Mouse (Mus musculus) limb, embryonic 11.5 days (tissue): ENCODE results near the gene App. TPM values are rescaled to one million over a fixed set of nuclear protein-coding genes. Genes with fewer than 3 reads are reported as not detected.

Experiments
- ATAC-seq: fragments of 200-750 bp; cut with Nextera tagmentation; 2 replicates; pipeline ENCODE4 v1.8.0; 2017; ENCODE audit warnings: low read depth; ENCODE audit not compliant: insufficient number of reproducible peaks, low FRiP score, low TSS enrichment
- DNase-seq: peaks from one replicate; pipeline ENCODE4 v3.0.0-alpha.2; 2015; ENCODE audit warnings: low spot score
- H3K27ac ChIP-seq: fragments of 300-500 bp; sonication (generic); replicated peaks from 2 replicates; pipeline ENCODE4 v1.5.1; 2014; ENCODE audit warnings: low read depth, mild to moderate bottlenecking, low read length
- H3K27me3 ChIP-seq: fragments of 300-500 bp; sonication (generic); 2 replicates; pipeline ENCODE4 v1.6.1; 2014; ENCODE audit warnings: mild to moderate bottlenecking, low read length, mixed read lengths; ENCODE audit not compliant: control insufficient read depth, insufficient read depth
- H3K36me3 ChIP-seq: fragments of 300-500 bp; sonication (generic); 2 replicates; pipeline ENCODE4 v1.6.1; 2014; ENCODE audit warnings: mild to moderate bottlenecking, low read length, moderate library complexity, mixed read lengths; ENCODE audit not compliant: control insufficient read depth, insufficient read depth
- H3K4me1 ChIP-seq: fragments of 300-500 bp; sonication (generic); 2 replicates; pipeline ENCODE4 v1.6.1; 2014; ENCODE audit warnings: low read length, mixed read lengths; ENCODE audit not compliant: control insufficient read depth, insufficient read depth
- H3K4me2 ChIP-seq: fragments of 300-500 bp; sonication (generic); 2 replicates; pipeline ENCODE4 v1.6.1; 2014; ENCODE audit warnings: low read depth, mild to moderate bottlenecking, moderate library complexity; ENCODE audit not compliant: severe bottlenecking
- H3K4me3 ChIP-seq: fragments of 300-500 bp; sonication (generic); 2 replicates; pipeline ENCODE4 v1.5.1; 2014; ENCODE audit warnings: low read depth, low read length
- H3K9ac ChIP-seq: fragments of 300-500 bp; sonication (generic); 2 replicates; pipeline ENCODE4 v1.6.1; 2014; ENCODE audit warnings: mild to moderate bottlenecking, low read length
- H3K9me3 ChIP-seq: fragments of 300-500 bp; sonication (generic); 2 replicates; pipeline ENCODE4 v1.6.1; 2016; ENCODE audit warnings: low read length; ENCODE audit not compliant: control insufficient read depth
- WGBS: fragments of 180-500 bp; shearing (Covaris S2); extraction: QIAGEN DNeasy Blood & Tissue Kit; methylation state at CpG from one replicate; pipeline ENCODE4 v1.1.7; 2014; 5-methylcytosine and 5-hydroxymethylcytosine counted together
- polyA plus RNA-seq: library from polyadenylated mRNA; unstranded; fragments of >200 nt; fragmentation: Nextera tagmentation; extraction: Ambion mirVana; gene quantifications from 2 replicates; pipeline ENCODE4 v1.2.1, GENCODE M21; 2014

The App gene
- polyA plus RNA-seq, 1 experiment from 2014 or later = 93.6 TPM

GRCm38 (mm10) chr16:85139178-85139604, 34.4 kb downstream of the App start:
- 41% methylated on average over 9 of the region's 9 CpGs for WGBS
- Histone ChIP-seq H3K4me2 (no peak overlapping the region), H3K4me1 (0 out of 2 replicates have a peak, but pooled peaks cover 9% of the 10 kb centered on the region), H3K9ac (no peak overlapping the region), H3K27me3 (no peaks in the 10 kb centered on the region), H3K9me3 (no peaks in the 10 kb centered on the region), H3K4me3 (no peak overlapping the region), H3K36me3 (no peaks in the 10 kb centered on the region), H3K27ac (no peak overlapping the region)
- ATAC-seq = 0 out of 2 replicates have a peak, but pooled peaks have one; percentile 46
- no peak for DNase-seq

GRCm38 (mm10) chr16:85137348-85137747, 36.2 kb downstream of the App start:
- Histone ChIP-seq H3K9ac (no peak overlapping the region), H3K36me3 (no peaks in the 10 kb centered on the region), H3K9me3 (no peaks in the 10 kb centered on the region), H3K4me3 (no peak overlapping the region), H3K4me1 (peaks cover 18% of the 10 kb centered on the region), H3K27me3 (no peaks in the 10 kb centered on the region), H3K27ac (no peak overlapping the region), H3K4me2 (no peak overlapping the region)
- ATAC-seq (no peak), DNase-seq (no peak)
- 88% methylated on average over 11 of the region's 11 CpGs for WGBS

- H3K4me2 ChIP-seq = no peak overlapping the region
- no peak overlapping the region for H3K9ac ChIP-seq
- H3K4me1 ChIP-seq = peaks cover 20% of the 10 kb centered on the region
- no peak overlapping the region for H3K4me3 ChIP-seq
- no peak for ATAC-seq
- H3K9me3 ChIP-seq = no peaks in the 10 kb centered on the region
- whole genome bisulfite sequencing = 92% methylated on average over 4 of the region's 4 CpGs
- no peak overlapping the region for H3K27ac ChIP-seq
- H3K36me3 ChIP-seq = no peaks in the 10 kb centered on the region
- DNase-seq = no peak
- no peaks in the 10 kb centered on the region for H3K27me3 ChIP-seq
Observed at GRCm38 (mm10) chr16:85136046-85136445, 37.5 kb downstream of the App start.

- DNase-seq = peak; percentile 37
- H3K9ac ChIP-seq = no peak overlapping the region
- no peaks in the 10 kb centered on the region for H3K9me3 ChIP-seq
- ATAC-seq = no peak
- WGBS = 50% methylated on average over 5 of the region's 5 CpGs
- no peak overlapping the region for H3K4me2 ChIP-seq
- H3K27me3 ChIP-seq = no peaks in the 10 kb centered on the region
- no peaks in the 10 kb centered on the region for H3K36me3 ChIP-seq
- H3K27ac ChIP-seq = 0 out of 2 replicates have a peak overlapping the region, but pooled peaks have one; percentile 12
- no peak overlapping the region for H3K4me3 ChIP-seq
- H3K4me1 ChIP-seq = peaks cover 21% of the 10 kb centered on the region
Observed at GRCm38 (mm10) chr16:85133468-85133881, 40.1 kb downstream of the App start.

GRCm38 (mm10) chr16:85133057-85133456, 40.5 kb downstream of the App start:
- ATAC-seq = no peak
- Histone ChIP-seq H3K36me3 (no peaks in the 10 kb centered on the region), H3K4me3 (no peak overlapping the region), H3K9me3 (no peaks in the 10 kb centered on the region), H3K9ac (no peak overlapping the region), H3K4me1 (peaks cover 25% of the 10 kb centered on the region), H3K4me2 (no peak overlapping the region), H3K27me3 (no peaks in the 10 kb centered on the region), H3K27ac (no peak overlapping the region)
- WGBS = 82% methylated on average over 8 of the region's 8 CpGs
- DNase-seq = no peak

- Histone ChIP-seq H3K36me3 (no peaks in the 10 kb centered on the region), H3K4me3 (no peak overlapping the region), H3K27me3 (no peaks in the 10 kb centered on the region), H3K9me3 (no peaks in the 10 kb centered on the region), H3K9ac (no peak overlapping the region), H3K4me1 (peaks cover 32% of the 10 kb centered on the region), H3K27ac (no peak overlapping the region), H3K4me2 (no peak overlapping the region)
- ATAC-seq = no peak
- DNase-seq = no peak
- WGBS = 91% methylated on average over 5 of the region's 5 CpGs
Observed at GRCm38 (mm10) chr16:85132182-85132581, 41.4 kb downstream of the App start.

GRCm38 (mm10) chr16:85130861-85131556, 42.6 kb downstream of the App start:
- Histone ChIP-seq H3K9ac (no peak overlapping the region), H3K27ac (no peak overlapping the region), H3K4me1 (peaks cover 34% of the 10 kb centered on the region), H3K36me3 (no peaks in the 10 kb centered on the region), H3K4me2 (no peak overlapping the region), H3K9me3 (no peaks in the 10 kb centered on the region), H3K27me3 (no peaks in the 10 kb centered on the region), H3K4me3 (no peak overlapping the region)
- 79% methylated on average over 7 of the region's 7 CpGs for WGBS
- DNase-seq (no peak), ATAC-seq (no peak)

- DNase-seq (peak; percentile 72), ATAC-seq (peak; percentile 72)
- Histone ChIP-seq H3K27ac (peak overlapping the region; percentile 87), H3K4me3 (no peak overlapping the region), H3K4me1 (peaks cover 34% of the 10 kb centered on the region), H3K4me2 (peak overlapping the region; percentile 22; the same call in 1 of the 2 replicates), H3K9ac (no peak overlapping the region), H3K36me3 (no peaks in the 10 kb centered on the region), H3K9me3 (no peaks in the 10 kb centered on the region), H3K27me3 (no peaks in the 10 kb centered on the region)
- 7% methylated on average over 13 of the region's 13 CpGs for WGBS
Observed at GRCm38 (mm10) chr16:85128693-85129657, 44.6 kb downstream of the App start.
